Mouse (Mus musculus) CH12.LX (cell line): ENCODE results near the gene Gm26602.

Experiments
- CHD1 ChIP-seq: IDR thresholded peaks from 2 replicates; pipeline ENCODE4 v1.6.1; 2012; ENCODE audit warnings: low read depth, low read length, improper control_type of control experiment, inconsistent platforms
- GABPA ChIP-seq: IDR thresholded peaks from 2 replicates; pipeline ENCODE4 v1.6.1; 2012; ENCODE audit warnings: low read depth, low read length, improper control_type of control experiment, inconsistent platforms; ENCODE audit not compliant: insufficient replicate concordance
- JUND ChIP-seq: conservative IDR thresholded peaks from 2 replicates; pipeline ENCODE4 v1.6.1; 2011; ENCODE audit warnings: low read depth, low read length, improper control_type of control experiment
- NRF1 ChIP-seq: IDR thresholded peaks from 2 replicates; pipeline ENCODE4 v1.6.1; 2014; ENCODE audit warnings: low read depth, mild to moderate bottlenecking, inconsistent platforms, low read length, improper control_type of control experiment, moderate library complexity
- ZMIZ1 ChIP-seq: IDR thresholded peaks from 2 replicates; pipeline ENCODE4 v1.6.1; 2012; ENCODE audit warnings: low read depth, mild to moderate bottlenecking, inconsistent platforms, low read length, improper control_type of control experiment

GRCm38 (mm10) chr10:79946752-79947322, 36.2 kb downstream of the Gm26602 start:
- TF ChIP-seq JUND (no peak), NRF1 (no peak), CHD1 (no peak), ZMIZ1 (no peak), GABPA (no peak)
